Mouse (Mus musculus) ES-E14 (cell line): ENCODE data around the gene Rdh5. TPM values are rescaled to one million over a fixed set of nuclear protein-coding genes. Genes with fewer than 3 reads are reported as not detected.
A peak's percentile ranks its signal among the peaks of the same experiment; 100 is the strongest.

Experiments
- DNase-seq: peaks from one replicate; pipeline ENCODE4 v3.0.0-alpha.2; 2013; ENCODE audit warnings: low read depth, low spot score
- H3K27ac ChIP-seq: 2 replicates; pipeline ENCODE4 v1.5.1; 2012; ENCODE audit warnings: low read depth, mild to moderate bottlenecking, low read length, moderate library complexity, mixed read lengths; ENCODE audit not compliant: poor library complexity, insufficient read depth, severe bottlenecking
- H3K36me3 ChIP-seq: 2 replicates; pipeline ENCODE4 v1.6.1; 2012; ENCODE audit warnings: mild to moderate bottlenecking, low read length, moderate library complexity, mixed read lengths; ENCODE audit not compliant: control insufficient read depth, poor library complexity, insufficient read depth, severe bottlenecking
- H3K4me1 ChIP-seq, 2 experiments: fragments of 150-350 bp in 1 of 2; sonication (generic) in 1 of 2; 2 replicates each; pipeline ENCODE4 v1.6.1; 2012; ENCODE audit warnings: low read length in 2 of 2, mild to moderate bottlenecking in 1 of 2, mixed read lengths in 1 of 2; ENCODE audit not compliant: control insufficient read depth in 2 of 2, insufficient read depth in 2 of 2, poor library complexity in 1 of 2
- H3K4me3 ChIP-seq, 2 experiments: fragments of 150-350 bp in 1 of 2; sonication (generic) in 1 of 2; 2 replicates each; pipeline ENCODE4 v1.5.1; 2012; ENCODE audit warnings: low read length in 2 of 2, low read depth in 1 of 2, mild to moderate bottlenecking in 1 of 2, mixed read lengths in 1 of 2; ENCODE audit not compliant: insufficient read depth in 1 of 2, poor library complexity in 1 of 2, severe bottlenecking in 1 of 2
- H3K9ac ChIP-seq: 2 replicates; pipeline ENCODE4 v1.6.1; 2012; ENCODE audit warnings: low read depth, mild to moderate bottlenecking, low read length, mixed read lengths; ENCODE audit not compliant: poor library complexity, insufficient read depth, severe bottlenecking
- H3K9me3 ChIP-seq: fragments of 150-350 bp; sonication (generic); 2 replicates; pipeline ENCODE4 v1.6.1; 2012; ENCODE audit warnings: low read depth, mild to moderate bottlenecking, low read length; ENCODE audit not compliant: control insufficient read depth, insufficient read depth
- CHD2 ChIP-seq: IDR thresholded peaks from 2 replicates; pipeline ENCODE4 v1.6.1; 2014; ENCODE audit warnings: mild to moderate bottlenecking, low read depth, low read length, inconsistent platforms
- HCFC1 ChIP-seq: IDR thresholded peaks from 2 replicates; pipeline ENCODE4 v1.6.1; 2012; ENCODE audit warnings: low read length, inconsistent platforms, borderline replicate concordance; ENCODE audit not compliant: insufficient read depth
- MAFK ChIP-seq: IDR thresholded peaks from 2 replicates; pipeline ENCODE4 v1.6.1; 2014; ENCODE audit warnings: mild to moderate bottlenecking, low read depth, low read length, inconsistent platforms; ENCODE audit not compliant: insufficient read depth
- ZC3H11A ChIP-seq: IDR thresholded peaks from 2 replicates; pipeline ENCODE4 v1.6.1; 2012; ENCODE audit warnings: low read depth, mild to moderate bottlenecking, inconsistent platforms, low read length, borderline replicate concordance
- ZNF384 ChIP-seq: IDR thresholded peaks from 2 replicates; pipeline ENCODE4 v1.6.1; 2012; ENCODE audit warnings: low read depth, low read length, inconsistent platforms
- in situ Hi-C, 2 experiments: fragments of 600-800 bp; cut with MboI; formaldehyde crosslinking; loops; one replicate each; pipeline ENCODE4 v1.15.1; 2025; ENCODE audit warnings: low sequenced_read_pairs in 2 of 2, inconsistent platforms in 1 of 2; ENCODE audit not compliant: unreplicated experiment in 2 of 2
- total RNA-seq: library from RNA; depleted of rRNA; stranded (reverse); fragments of 300-350 nt; gene quantifications from 2 replicates; pipeline ENCODE4 v1.2.3, GENCODE M21; 2012; rRNA removed

Rdh5 gene
- 3.9 and 6.8 TPM in 2 replicates for total RNA-seq

DNA sequence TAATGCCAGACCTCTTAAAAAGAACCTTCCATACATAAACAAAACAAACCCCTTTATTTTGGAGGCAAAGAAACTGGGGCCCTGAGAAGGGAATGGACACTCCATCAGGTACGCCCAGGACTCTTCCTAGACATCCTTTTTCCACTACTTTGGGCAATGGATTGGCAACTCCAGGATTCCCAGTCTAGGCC lies at the start of gene Rdh5:
Gene Rdh5 (minus strand): TSS at position 67 of the 191 bp plus-strand sequence.
- Histone ChIP-seq H3K9ac (peak within 1 kb of the TSS; percentile 90), H3K27ac (peak within 1 kb of the TSS; percentile 69), H3K4me3 (peak within 1 kb of the TSS; percentile 76 to 95), H3K4me1 (peaks cover 0 to 17% of the 10 kb centered on the region in 2 experiments; a peak in 2 of 4 replicates), H3K36me3 (peaks cover 2% of the 10 kb centered on the region; the same call in 1 of the 2 replicates), H3K9me3 (no peaks in the 10 kb centered on the region)
- TF ChIP-seq ZNF384 = no peak
- no peak for TF ChIP-seq CHD2
- no peak for TF ChIP-seq HCFC1
- no peak for TF ChIP-seq MAFK
- TF ChIP-seq ZC3H11A = no peak
- DNase-seq = no peak
- in situ Hi-C loops = no loop called here

DNA sequence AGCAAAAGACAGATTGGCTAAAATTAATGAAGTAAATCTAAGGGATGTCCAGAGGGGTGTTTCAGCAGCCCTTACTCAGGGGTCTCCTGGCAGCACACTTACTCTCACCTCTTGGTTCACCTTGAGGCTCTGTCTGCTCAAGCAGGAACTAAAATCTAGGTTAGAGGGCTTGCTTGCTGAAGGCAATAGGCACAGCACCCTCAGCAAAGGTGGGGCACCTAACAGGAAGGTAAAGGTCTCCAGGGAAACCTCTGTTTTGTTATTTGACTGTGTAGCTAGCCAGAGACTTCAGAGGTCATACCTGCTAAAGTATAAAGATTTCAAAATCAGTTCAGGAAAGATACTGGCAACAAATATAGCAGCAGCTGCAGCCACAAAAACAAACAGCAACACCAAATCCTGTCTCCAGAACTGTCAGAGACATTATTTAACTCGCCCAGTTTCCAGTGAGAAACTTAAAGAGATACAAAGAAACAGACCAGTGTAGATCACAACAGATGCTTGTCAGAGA lies 48.1 kb upstream of the Rdh5 start:
- Histone ChIP-seq H3K4me3 (no peak overlapping the region), H3K4me1 (no peaks in the 10 kb centered on the region), H3K9ac (no peak overlapping the region), H3K27ac (no peak overlapping the region), H3K36me3 (no peaks in the 10 kb centered on the region), H3K9me3 (no peaks in the 10 kb centered on the region)
- DNase-seq = no peak
- TF ChIP-seq ZNF384 (no peak), MAFK (no peak), HCFC1 (no peak), ZC3H11A (no peak), CHD2 (no peak)
- in situ Hi-C loops = no loop called here

DNA sequence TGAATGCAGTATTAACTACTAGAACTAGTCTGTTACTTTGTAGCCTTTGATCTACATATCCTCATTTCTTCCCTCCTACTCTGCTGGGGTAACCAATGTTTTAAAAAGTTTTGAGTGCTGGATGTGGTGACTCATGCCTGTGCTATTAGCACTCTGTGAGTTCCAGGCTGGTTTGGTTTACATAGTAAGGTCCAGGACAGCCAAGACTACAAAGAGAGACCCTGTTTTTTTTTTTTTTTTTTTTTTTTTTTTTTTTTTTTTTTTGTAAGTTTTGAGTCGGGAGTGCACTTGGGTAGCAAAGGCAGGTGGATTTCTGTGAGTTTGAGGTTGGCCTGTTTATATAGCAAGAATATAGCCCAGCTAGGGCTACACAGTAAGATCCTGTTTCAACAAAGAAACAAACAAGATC lies 45.7 kb upstream of the Rdh5 start:
- TF ChIP-seq CHD2 (no peak), HCFC1 (no peak), ZC3H11A (no peak), ZNF384 (peak; percentile 64; the same call in 1 of the 2 replicates), MAFK (no peak)
- Histone ChIP-seq H3K36me3 (no peaks in the 10 kb centered on the region), H3K27ac (no peak overlapping the region), H3K9me3 (no peaks in the 10 kb centered on the region), H3K9ac (no peak overlapping the region), H3K4me1 (no peaks in the 10 kb centered on the region), H3K4me3 (no peak overlapping the region)
- DNase-seq = no peak
- in situ Hi-C loops = no loop called here

DNA sequence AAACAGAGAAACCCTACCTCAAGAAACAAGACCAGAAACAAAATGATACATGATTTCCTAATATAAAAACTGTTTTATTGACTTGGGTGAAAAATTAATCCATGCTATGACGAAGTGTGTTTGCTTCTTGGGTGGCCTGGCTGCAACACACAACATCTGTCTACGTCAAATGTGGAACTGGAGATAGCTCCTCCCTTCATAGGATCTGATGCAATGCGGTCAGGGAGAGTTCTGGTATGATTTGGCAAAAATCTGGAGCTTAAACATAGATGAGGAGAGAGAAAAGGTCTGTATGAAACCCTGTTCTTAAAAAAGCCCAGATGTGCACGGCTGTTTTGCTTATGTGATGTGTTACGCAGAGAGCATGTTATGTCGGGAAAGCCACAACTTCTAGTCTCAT lies 43.2 kb upstream of the Rdh5 start:
- no peak for TF ChIP-seq ZC3H11A
- no peak for TF ChIP-seq CHD2
- TF ChIP-seq HCFC1 = no peak
- no peak for TF ChIP-seq ZNF384
- no peak for TF ChIP-seq MAFK
- no peak overlapping the region for H3K4me3 ChIP-seq
- no peaks in the 10 kb centered on the region for H3K9me3 ChIP-seq
- H3K4me1 ChIP-seq = no peaks in the 10 kb centered on the region
- no peak for DNase-seq
- no peaks in the 10 kb centered on the region for H3K36me3 ChIP-seq
- no peak overlapping the region for H3K9ac ChIP-seq
- H3K27ac ChIP-seq = no peak overlapping the region
- in situ Hi-C loops = no loop called here

DNA sequence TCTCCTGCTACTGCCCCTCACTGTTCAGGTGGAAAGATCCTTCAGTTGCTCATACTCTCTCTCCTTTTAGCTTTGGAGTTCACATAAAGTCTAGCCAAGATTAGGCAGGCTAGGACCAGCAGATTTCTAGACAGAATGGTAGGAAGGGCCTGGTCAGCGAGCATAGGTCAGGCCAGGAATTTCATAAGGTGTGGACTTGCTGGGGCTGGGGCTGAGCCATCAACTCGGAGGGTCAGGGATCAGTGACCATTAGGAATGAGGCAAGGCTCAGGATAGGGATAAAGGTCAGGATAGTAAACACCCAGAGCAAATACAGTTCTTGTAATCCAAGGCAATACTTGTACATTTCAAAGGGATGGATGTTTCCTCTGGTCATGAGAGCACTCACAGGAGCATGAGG lies 42.3 kb upstream of the Rdh5 start:
- Histone ChIP-seq H3K4me3 (no peak overlapping the region), H3K27ac (no peak overlapping the region), H3K9me3 (no peaks in the 10 kb centered on the region), H3K36me3 (no peaks in the 10 kb centered on the region), H3K4me1 (no peaks in the 10 kb centered on the region), H3K9ac (no peak overlapping the region)
- no peak for TF ChIP-seq MAFK
- TF ChIP-seq ZNF384 = no peak
- TF ChIP-seq CHD2 = no peak
- no peak for TF ChIP-seq ZC3H11A
- no peak for DNase-seq
- in situ Hi-C loops = no loop called here
